9 mouse cellular contexts compared by ENCODE assay signal in genomic region chr11:72224865-72225264, GRCm38 (mm10). TPM values are rescaled to one million over a fixed set of nuclear protein-coding genes. Genes with fewer than 3 reads are reported as not detected.
DNase-seq lines count a peak whose midpoint lies in the region; ATAC-seq and TF ChIP-seq lines count a peak whose summit lies in the region.
"Had no signal": no experiment of that assay in that cellular context is flagged by ENCODE, and none has a peak within 500 bp of the region (broad histone marks: within the 10 kb centered on the region; RNA-seq: fewer than 3 reads in every experiment).

No protein-coding gene starts in this region.

- TF ChIP-seq CTCF in brain, embryonic 14.5 days (IDR thresholded peaks at IDR 0.05; ENCODE audit: borderline replicate concordance, extremely low read depth, insufficient read depth, insufficient read length): peak; percentile 90
- TF ChIP-seq CTCF in kidney, adult 2 months (conservative IDR thresholded peaks at IDR 0.05; ENCODE audit: insufficient read depth, insufficient read length, low read depth, low read length): peak; percentile 98
- TF ChIP-seq CTCF in stomach, postnatal 0 days (IDR thresholded peaks at IDR 0.05; ENCODE audit: low read depth): peak; percentile 94

- H3K36me3 ChIP-seq in kidney, embryonic 16.5 days (ENCODE audit: insufficient read depth, low read length): no peaks in the 10 kb centered on the region
- no peaks in the 10 kb centered on the region for H3K36me3 ChIP-seq in forebrain, embryonic 16.5 days (ENCODE audit: control insufficient read depth, insufficient read depth)
- no peaks in the 10 kb centered on the region for H3K36me3 ChIP-seq in kidney, adult 2 months (ENCODE audit: control insufficient read depth, insufficient read depth, low read length)
- H3K36me3 ChIP-seq in liver, embryonic 11.5 days (ENCODE audit: control insufficient read depth, insufficient read depth, low read length): no peaks in the 10 kb centered on the region
- no peaks in the 10 kb centered on the region for H3K36me3 ChIP-seq in stomach, postnatal 0 days (ENCODE audit: control insufficient read depth, insufficient read depth, low read length)
- H3K36me3 ChIP-seq: embryonic facial prominence, embryonic 13.5 days had no signal

- H3K4me2 ChIP-seq in kidney, embryonic 16.5 days (replicated peaks; ENCODE audit: low read depth, low read length): no peak overlapping the region
- H3K4me2 ChIP-seq in forebrain, embryonic 16.5 days (ENCODE audit: low read length): no peak overlapping the region
- no peak overlapping the region for H3K4me2 ChIP-seq in liver, embryonic 11.5 days
- no peak overlapping the region for H3K4me2 ChIP-seq in stomach, postnatal 0 days (replicated peaks; ENCODE audit: low read depth)
- H3K4me2 ChIP-seq: embryonic facial prominence, embryonic 13.5 days had no signal

- ATAC-seq in kidney, embryonic 16.5 days (ENCODE audit: low FRiP score, low TSS enrichment): no peak; the same call in 1 of the 2 replicates
- ATAC-seq in forebrain, embryonic 16.5 days: peak; percentile 50; the same call in 1 of the 2 replicates
- no peak for ATAC-seq in liver, embryonic 11.5 days (replicated peaks; ENCODE audit: low FRiP score)
- peak; percentile 76; the same call in 1 of the 2 replicates for ATAC-seq in stomach, postnatal 0 days (ENCODE audit: low FRiP score, low TSS enrichment)

- no peaks in the 10 kb centered on the region for H3K27me3 ChIP-seq in kidney, embryonic 16.5 days (ENCODE audit: insufficient read depth, low read length)
- no peaks in the 10 kb centered on the region for H3K27me3 ChIP-seq in forebrain, embryonic 16.5 days (replicated peaks; ENCODE audit: control insufficient read depth, insufficient read depth, low read length)
- no peaks in the 10 kb centered on the region for H3K27me3 ChIP-seq in kidney, adult 2 months (replicated peaks; ENCODE audit: control insufficient read depth, insufficient read depth, low read length)
- H3K27me3 ChIP-seq in liver, embryonic 11.5 days (replicated peaks; ENCODE audit: control insufficient read depth, insufficient read depth, low read length): no peaks in the 10 kb centered on the region; the same call in 1 of the 2 replicates
- no peaks in the 10 kb centered on the region for H3K27me3 ChIP-seq in stomach, postnatal 0 days (ENCODE audit: control insufficient read depth, insufficient read depth, low read length)
- H3K27me3 ChIP-seq: embryonic facial prominence, embryonic 13.5 days had no signal

- TF ChIP-seq EP300 in stomach, postnatal 0 days (optimal IDR thresholded peaks at IDR 0.05): no peak

- no peak overlapping the region for H3K27ac ChIP-seq in kidney, embryonic 16.5 days (ENCODE audit: low read length)
- no peak overlapping the region for H3K27ac ChIP-seq in forebrain, embryonic 16.5 days (ENCODE audit: low read length)
- no peak overlapping the region for H3K27ac ChIP-seq in kidney, adult 2 months (ENCODE audit: insufficient read depth, low read depth, low read length)
- no peak overlapping the region for H3K27ac ChIP-seq in liver, embryonic 11.5 days (ENCODE audit: low read depth, low read length)
- no peak overlapping the region for H3K27ac ChIP-seq in stomach, postnatal 0 days (replicated peaks)
- H3K27ac ChIP-seq: embryonic facial prominence, embryonic 13.5 days had no signal

- H3K9ac ChIP-seq in kidney, embryonic 16.5 days (replicated peaks; ENCODE audit: low read length): no peak overlapping the region
- no peak overlapping the region for H3K9ac ChIP-seq in forebrain, embryonic 16.5 days (replicated peaks; ENCODE audit: low read depth, low read length)
- H3K9ac ChIP-seq in liver, embryonic 11.5 days (ENCODE audit: low read depth, low read length): no peak overlapping the region
- H3K9ac ChIP-seq in stomach, postnatal 0 days (ENCODE audit: low read length): no peak overlapping the region
- H3K9ac ChIP-seq: embryonic facial prominence, embryonic 13.5 days had no signal

- no peaks in the 10 kb centered on the region for H3K9me3 ChIP-seq in kidney, embryonic 16.5 days (ENCODE audit: low read length)
- no peaks in the 10 kb centered on the region for H3K9me3 ChIP-seq in forebrain, embryonic 16.5 days (ENCODE audit: control insufficient read depth, low read length)
- H3K9me3 ChIP-seq in liver, embryonic 11.5 days (ENCODE audit: control insufficient read depth, low read length): no peaks in the 10 kb centered on the region
- H3K9me3 ChIP-seq in stomach, postnatal 0 days (ENCODE audit: control insufficient read depth, low read length): no peaks in the 10 kb centered on the region
- H3K9me3 ChIP-seq: embryonic facial prominence, embryonic 13.5 days had no signal

- H3K4me1 ChIP-seq in kidney, embryonic 16.5 days (ENCODE audit: insufficient read depth, low read length): no peaks in the 10 kb centered on the region
- peaks cover 8% of the 10 kb centered on the region for H3K4me1 ChIP-seq in forebrain, embryonic 16.5 days (replicated peaks; ENCODE audit: control insufficient read depth, insufficient read depth, low read length)
- H3K4me1 ChIP-seq in kidney, adult 2 months (ENCODE audit: control insufficient read depth, insufficient read depth, low read length): no peaks in the 10 kb centered on the region
- H3K4me1 ChIP-seq in liver, embryonic 11.5 days (replicated peaks; ENCODE audit: control insufficient read depth, insufficient read depth, low read length): no peaks in the 10 kb centered on the region
- H3K4me1 ChIP-seq in stomach, postnatal 0 days (replicated peaks; ENCODE audit: control insufficient read depth, insufficient read depth): no peaks in the 10 kb centered on the region

- TF ChIP-seq POLR2A in brain, embryonic 14.5 days (IDR thresholded peaks at IDR 0.05; ENCODE audit: borderline replicate concordance, extremely low read depth, insufficient read depth, insufficient read length, poor library complexity, severe bottlenecking): no peak
- no peak for TF ChIP-seq POLR2A in kidney, adult 2 months (IDR thresholded peaks at IDR 0.05; ENCODE audit: low read depth, low read length)

- no peak overlapping the region for H3K4me3 ChIP-seq in kidney, embryonic 16.5 days (ENCODE audit: low read length)
- H3K4me3 ChIP-seq in forebrain, embryonic 16.5 days (replicated peaks; ENCODE audit: low read length): no peak overlapping the region
- H3K4me3 ChIP-seq in kidney, adult 2 months (ENCODE audit: insufficient read depth, low read depth, low read length): no peak overlapping the region
- H3K4me3 ChIP-seq in liver, embryonic 11.5 days (ENCODE audit: low read depth, low read length): no peak overlapping the region
- H3K4me3 ChIP-seq in stomach, postnatal 0 days (ENCODE audit: low read depth, low read length): no peak overlapping the region
- H3K4me3 ChIP-seq: embryonic facial prominence, embryonic 13.5 days had no signal

- peak; percentile 81 for DNase-seq in kidney, adult 18-20 months
- peak; percentile 87 for DNase-seq in brain, embryonic 14.5 days (ENCODE audit: low read depth)
- DNase-seq in kidney, adult 2 months: peak; percentile 78
- peak; percentile 48 for DNase-seq in liver, embryonic 11.5 days (ENCODE audit: low spot score)
- DNase-seq in neural tube, embryonic 10.5 days (ENCODE audit: extremely low spot score, low spot score): peak; percentile 72
- peak; percentile 78 for DNase-seq in stomach, postnatal 0 days (ENCODE audit: low spot score)

- 8% methylated on average over 5 of the region's 5 CpGs for WGBS in kidney, embryonic 16.5 days
- WGBS in forebrain, embryonic 16.5 days: 17% methylated on average over 5 of the region's 5 CpGs
- 11% methylated on average over 5 of the region's 5 CpGs for WGBS in kidney, adult 2 months
- 19% methylated on average over 5 of the region's 5 CpGs for WGBS in liver, embryonic 11.5 days
- WGBS in stomach, postnatal 0 days: 14% methylated on average over 5 of the region's 5 CpGs

RNA-seq across cellular contexts. Expression of gene Med31, which starts 9.5 kb away (rescaled TPM):
- polyA plus RNA-seq in kidney, embryonic 16.5 days (2015; fragmentation: Nextera tagmentation; extraction: Ambion mirVana): 45.5 and 46.1 TPM in 2 replicates
- polyA plus RNA-seq in brain, embryonic 14.5 days (2012; rRNA removed): 33.8 and 52.6 TPM in 2 replicates
- 61.1 and 67.8 TPM in 2 replicates for polyA plus RNA-seq in forebrain, embryonic 16.5 days (2015; fragmentation: Nextera tagmentation; extraction: Ambion mirVana)
- polyA plus RNA-seq in kidney, adult 2 months (2012; rRNA removed): 8.3 and 9.4 TPM in 2 replicates
- 27.5 and 29.8 TPM in 2 replicates for polyA plus RNA-seq in liver, embryonic 11.5 days (2014; fragmentation: Nextera tagmentation; extraction: Ambion mirVana)
- 25.8 and 28.1 TPM in 2 replicates for polyA plus RNA-seq in stomach, postnatal 0 days (2015; fragmentation: Nextera tagmentation; extraction: Ambion mirVana)

RNA-seq across cellular contexts. Expression of gene Txndc17, which starts 17.5 kb away (rescaled TPM):
- 207 and 210 TPM in 2 replicates for polyA plus RNA-seq in kidney, embryonic 16.5 days (2015; fragmentation: Nextera tagmentation; extraction: Ambion mirVana)
- polyA plus RNA-seq in brain, embryonic 14.5 days (2012; rRNA removed): 66.5 and 78.4 TPM in 2 replicates
- 131 and 138 TPM in 2 replicates for polyA plus RNA-seq in forebrain, embryonic 16.5 days (2015; fragmentation: Nextera tagmentation; extraction: Ambion mirVana)
- 125 and 149 TPM in 2 replicates for polyA plus RNA-seq in kidney, adult 2 months (2012; rRNA removed)
- polyA plus RNA-seq in liver, embryonic 11.5 days (2014; fragmentation: Nextera tagmentation; extraction: Ambion mirVana): 144 and 153 TPM in 2 replicates
- polyA plus RNA-seq in stomach, postnatal 0 days (2015; fragmentation: Nextera tagmentation; extraction: Ambion mirVana): 271 TPM in 2 replicates

RNA-seq across cellular contexts. Expression of gene 4933427D14Rik, which starts 17.6 kb away (rescaled TPM):
- 11.7 and 13.1 TPM in 2 replicates for polyA plus RNA-seq in kidney, embryonic 16.5 days (2015; fragmentation: Nextera tagmentation; extraction: Ambion mirVana)
- 28.2 and 31.3 TPM in 2 replicates for polyA plus RNA-seq in brain, embryonic 14.5 days (2012; rRNA removed)
- 23.6 and 24.3 TPM in 2 replicates for polyA plus RNA-seq in forebrain, embryonic 16.5 days (2015; fragmentation: Nextera tagmentation; extraction: Ambion mirVana)
- 4.6 and 4.8 TPM in 2 replicates for polyA plus RNA-seq in kidney, adult 2 months (2012; rRNA removed)
- polyA plus RNA-seq in liver, embryonic 11.5 days (2014; fragmentation: Nextera tagmentation; extraction: Ambion mirVana): 6.9 and 8.6 TPM in 2 replicates
- 4.8 and 7.2 TPM in 2 replicates for polyA plus RNA-seq in stomach, postnatal 0 days (2015; fragmentation: Nextera tagmentation; extraction: Ambion mirVana)

RNA-seq across cellular contexts. Expression of gene Gm43951, which starts 18.2 kb away (rescaled TPM):
- 0.09 and 0.21 TPM in 2 replicates for polyA plus RNA-seq in kidney, embryonic 16.5 days (2015; fragmentation: Nextera tagmentation; extraction: Ambion mirVana)
- 3.2 and 6.6 TPM in 2 replicates for polyA plus RNA-seq in brain, embryonic 14.5 days (2012; rRNA removed)
- polyA plus RNA-seq in forebrain, embryonic 16.5 days (2015; fragmentation: Nextera tagmentation; extraction: Ambion mirVana): 1.6 TPM in 2 replicates
- 0.20 and 0.23 TPM in 2 replicates for polyA plus RNA-seq in kidney, adult 2 months (2012; rRNA removed)
- not detected in 2 replicates for polyA plus RNA-seq in liver, embryonic 11.5 days (2014; fragmentation: Nextera tagmentation; extraction: Ambion mirVana)
- polyA plus RNA-seq in stomach, postnatal 0 days (2015; fragmentation: Nextera tagmentation; extraction: Ambion mirVana): 0.06 and 0.10 TPM in 2 replicates

RNA-seq across cellular contexts. Expression of gene Slc13a5, which starts 42.2 kb away (rescaled TPM):
- polyA plus RNA-seq in kidney, embryonic 16.5 days (2015; fragmentation: Nextera tagmentation; extraction: Ambion mirVana): 0.12 and 0.45 TPM in 2 replicates
- 0.93 and 2.8 TPM in 2 replicates for polyA plus RNA-seq in brain, embryonic 14.5 days (2012; rRNA removed)
- polyA plus RNA-seq in forebrain, embryonic 16.5 days (2015; fragmentation: Nextera tagmentation; extraction: Ambion mirVana): 0.35 and 0.65 TPM in 2 replicates
- 0.16 and 0.27 TPM in 2 replicates for polyA plus RNA-seq in kidney, adult 2 months (2012; rRNA removed)
- polyA plus RNA-seq in liver, embryonic 11.5 days (2014; fragmentation: Nextera tagmentation; extraction: Ambion mirVana): not detected in 2 replicates
- 0.06 and 0.12 TPM in 2 replicates for polyA plus RNA-seq in stomach, postnatal 0 days (2015; fragmentation: Nextera tagmentation; extraction: Ambion mirVana)

Comparison
In these comparisons a context has a peak if more than half of its experiments do, and no peak if none do; other contexts are left out.
1. ATAC-seq: peak in forebrain, embryonic 16.5 days (single experiment) and stomach, postnatal 0 days (single experiment); none in kidney, embryonic 16.5 days (single experiment) and liver, embryonic 11.5 days (single experiment).
2. Peak in every context shown above with its lines, with median percentiles within 50 percentile points of each other: DNase-seq and CTCF ChIP-seq.